Mouse (Mus musculus) liver, adult 2 months (tissue): ENCODE results near the gene Foxo4. TPM values are rescaled to one million over a fixed set of nuclear protein-coding genes. Genes with fewer than 3 reads are reported as not detected.

Source experiments
- DNase-seq: peaks from one replicate; pipeline ENCODE4 v3.0.0-alpha.2; 2011; ENCODE audit warnings: low read depth, low spot score; ENCODE audit errors: extremely low read depth
- H3K27ac ChIP-seq: fragments of 200-500 bp; replicated peaks from 2 replicates; pipeline ENCODE4 v1.5.1; 2012; ENCODE audit warnings: low read depth, mild to moderate bottlenecking, control low read depth, inconsistent platforms, low read length; ENCODE audit not compliant: insufficient read depth
- H3K27me3 ChIP-seq: fragments of 200-500 bp; 2 replicates; pipeline ENCODE4 v1.6.1; 2012; ENCODE audit warnings: mild to moderate bottlenecking, moderate library complexity, low read length, inconsistent platforms; ENCODE audit not compliant: control insufficient read depth, insufficient read depth
- H3K36me3 ChIP-seq: fragments of 200-500 bp; 2 replicates; pipeline ENCODE4 v1.6.1; 2012; ENCODE audit warnings: low read length, inconsistent platforms; ENCODE audit not compliant: control insufficient read depth, insufficient read depth
- H3K4me1 ChIP-seq: fragments of 200-500 bp; 2 replicates; pipeline ENCODE4 v1.6.1; 2011; ENCODE audit warnings: low read length; ENCODE audit not compliant: control insufficient read depth, insufficient read depth
- H3K4me3 ChIP-seq: fragments of 200-500 bp; 2 replicates; pipeline ENCODE4 v1.5.1; 2011; ENCODE audit warnings: low read depth, mild to moderate bottlenecking, control low read depth, low read length, moderate library complexity; ENCODE audit not compliant: insufficient read depth
- H3K79me2 ChIP-seq: fragments of 200-500 bp; 2 replicates; pipeline ENCODE4 v1.6.1; 2012; ENCODE audit warnings: inconsistent platforms, mild to moderate bottlenecking, low read length, moderate library complexity; ENCODE audit not compliant: control insufficient read depth, insufficient read depth
- H3K9ac ChIP-seq: fragments of 200-500 bp; 2 replicates; pipeline ENCODE4 v1.6.1; 2012; ENCODE audit warnings: low read depth, mild to moderate bottlenecking, control low read depth, inconsistent platforms, low read length
- CTCF ChIP-seq: fragments of 200-500 bp; IDR thresholded peaks from 2 replicates; pipeline ENCODE4 v1.5.1; 2011; ENCODE audit warnings: low read depth, low read length, control low read depth
- POLR2A ChIP-seq: fragments of 200-500 bp; IDR thresholded peaks from 2 replicates; pipeline ENCODE4 v1.6.1; 2011; ENCODE audit warnings: low read length, control low read depth; ENCODE audit not compliant: insufficient read depth; ENCODE audit errors: extremely low read depth
- WGBS: fragments of 180-500 bp; shearing (Covaris S2); methylation state at CpG from one replicate; pipeline ENCODE4 v1.1.7; 2018; 5-methylcytosine and 5-hydroxymethylcytosine counted together
- polyA plus RNA-seq: library from polyadenylated mRNA; depleted of rRNA; stranded (reverse); fragments of >200 nt; gene quantifications from 2 replicates; pipeline ENCODE4 v1.2.3, GENCODE M21; 2012; rRNA removed
- total RNA-seq: library from RNA; depleted of rRNA; stranded (reverse); fragments of >200 nt; gene quantifications from 2 replicates; pipeline ENCODE4 v1.2.3, GENCODE M21; 2014; rRNA removed

The Foxo4 gene
- total and polyA plus RNA-seq, 2 experiments = 12.9 to 26.5 TPM

- Histone ChIP-seq H3K27ac (no peak overlapping the region), H3K27me3 (0 out of 2 replicates have a peak, but pooled peaks cover 3% of the 10 kb centered on the region), H3K4me3 (no peak overlapping the region), H3K9ac (no peak overlapping the region), H3K4me1 (no peaks in the 10 kb centered on the region; the same call in 1 of the 2 replicates), H3K36me3 (peaks cover 2% of the 10 kb centered on the region; the same call in 1 of the 2 replicates), H3K79me2 (no peaks in the 10 kb centered on the region)
- DNase-seq = no peak
- no peak for TF ChIP-seq CTCF
- TF ChIP-seq POLR2A = no peak
- 14% methylated on average over 9 of the region's 13 CpGs for WGBS
Measured at GRCm38 (mm10) chrX:101299473-101300426, 45.4 kb downstream of the Foxo4 start.

- 48% methylated on average over 13 of the region's 13 CpGs for WGBS
- Histone ChIP-seq H3K36me3 (peaks cover 2% of the 10 kb centered on the region; the same call in 1 of the 2 replicates), H3K79me2 (no peaks in the 10 kb centered on the region), H3K27me3 (0 out of 2 replicates have a peak, but pooled peaks cover 3% of the 10 kb centered on the region), H3K4me3 (no peak overlapping the region), H3K9ac (no peak overlapping the region), H3K4me1 (no peaks in the 10 kb centered on the region; the same call in 1 of the 2 replicates), H3K27ac (no peak overlapping the region)
- TF ChIP-seq POLR2A (no peak), CTCF (no peak)
- DNase-seq = no peak
Measured at GRCm38 (mm10) chrX:101300427-101301030, 46.2 kb downstream of the Foxo4 start.

- Histone ChIP-seq H3K27me3 (0 out of 2 replicates have a peak, but pooled peaks cover 3% of the 10 kb centered on the region), H3K4me1 (no peaks in the 10 kb centered on the region; the same call in 1 of the 2 replicates), H3K4me3 (no peak overlapping the region), H3K9ac (no peak overlapping the region), H3K79me2 (no peaks in the 10 kb centered on the region), H3K27ac (no peak overlapping the region), H3K36me3 (no peaks in the 10 kb centered on the region)
- 88% methylated on average over 8 of the region's 9 CpGs for WGBS
- DNase-seq = no peak
- TF ChIP-seq CTCF (no peak), POLR2A (no peak)
Measured at GRCm38 (mm10) chrX:101301654-101302053, 47.3 kb downstream of the Foxo4 start.

GRCm38 (mm10) chrX:101304646-101305045 is 50.3 kb downstream of the Foxo4 start:
- no peak overlapping the region for H3K9ac ChIP-seq
- no peaks in the 10 kb centered on the region for H3K36me3 ChIP-seq
- no peaks in the 10 kb centered on the region for H3K79me2 ChIP-seq
- H3K4me3 ChIP-seq = no peak overlapping the region
- H3K4me1 ChIP-seq = no peaks in the 10 kb centered on the region
- DNase-seq = no peak
- 79% methylated on average over 2 of the region's 2 CpGs for WGBS
- no peaks in the 10 kb centered on the region for H3K27me3 ChIP-seq
- TF ChIP-seq POLR2A (no peak), CTCF (no peak)
- no peak overlapping the region for H3K27ac ChIP-seq

GRCm38 (mm10) chrX:101309299-101309698 is 55.0 kb downstream of the Foxo4 start:
- no peak overlapping the region for H3K4me3 ChIP-seq
- no peak overlapping the region for H3K27ac ChIP-seq
- DNase-seq = no peak
- 92% methylated on average over 5 of the region's 5 CpGs for WGBS
- H3K36me3 ChIP-seq = no peaks in the 10 kb centered on the region
- H3K9ac ChIP-seq = no peak overlapping the region
- no peaks in the 10 kb centered on the region for H3K79me2 ChIP-seq
- no peak for TF ChIP-seq POLR2A
- no peak for TF ChIP-seq CTCF
- H3K4me1 ChIP-seq = no peaks in the 10 kb centered on the region
- no peaks in the 10 kb centered on the region for H3K27me3 ChIP-seq

Other genes starting within 250 kb of the Foxo4 start
- 0.09 TPM in 1 of 2 replicates, not detected in the other for gene Tex11, start 194.9 kb upstream of the Foxo4 start, total RNA-seq
- gene Tex11, start 194.9 kb upstream of the Foxo4 start, polyA plus RNA-seq = not detected in 2 replicates
- gene Slc7a3, start 168.5 kb upstream of the Foxo4 start, total RNA-seq = 0.07 TPM in 1 of 2 replicates, not detected in the other
- 0.04 TPM in 1 of 2 replicates, not detected in the other for gene Slc7a3, start 168.5 kb upstream of the Foxo4 start, polyA plus RNA-seq
- 9.0 and 14.8 TPM in 2 replicates for gene Snx12, start 32.0 kb upstream of the Foxo4 start, total RNA-seq
- gene Snx12, start 32.0 kb upstream of the Foxo4 start, polyA plus RNA-seq = 9.1 and 10.7 TPM in 2 replicates
- gene Gm614, start 9.5 kb downstream of the Foxo4 start, total RNA-seq = not detected in 2 replicates
- gene Gm614, start 9.5 kb downstream of the Foxo4 start, polyA plus RNA-seq = not detected in 2 replicates
- gene Il2rg, start 13.7 kb downstream of the Foxo4 start, total RNA-seq = 2.4 and 3.8 TPM in 2 replicates
- 1.1 and 4.3 TPM in 2 replicates for gene Il2rg, start 13.7 kb downstream of the Foxo4 start, polyA plus RNA-seq
- gene Gm20489, start 14.5 kb downstream of the Foxo4 start, total RNA-seq = not detected in 2 replicates
- gene Gm20489, start 14.5 kb downstream of the Foxo4 start, polyA plus RNA-seq = not detected in 2 replicates
- gene Med12, start 19.5 kb downstream of the Foxo4 start, total RNA-seq = 8.1 and 13.8 TPM in 2 replicates
- 33.7 and 59.4 TPM in 2 replicates for gene Med12, start 19.5 kb downstream of the Foxo4 start, polyA plus RNA-seq
- gene Nlgn3, start 44.6 kb downstream of the Foxo4 start, total RNA-seq = under 0.01 and 0.07 TPM in 2 replicates
- gene Nlgn3, start 44.6 kb downstream of the Foxo4 start, polyA plus RNA-seq = 0.01 TPM in 1 of 2 replicates, not detected in the other
- gene Gjb1, start 121.8 kb downstream of the Foxo4 start, total RNA-seq = 656 and 716 TPM in 2 replicates
- 1,676 and 1,804 TPM in 2 replicates for gene Gjb1, start 121.8 kb downstream of the Foxo4 start, polyA plus RNA-seq
- 6.8 and 8.5 TPM in 2 replicates for gene Zmym3, start 166.3 kb downstream of the Foxo4 start, total RNA-seq
- gene Zmym3, start 166.3 kb downstream of the Foxo4 start, polyA plus RNA-seq = 7.0 and 9.1 TPM in 2 replicates
- 76.9 and 83.3 TPM in 2 replicates for gene Nono, start 174.8 kb downstream of the Foxo4 start, total RNA-seq
- gene Nono, start 174.8 kb downstream of the Foxo4 start, polyA plus RNA-seq = 36.5 and 38.4 TPM in 2 replicates
- 0.40 and 1.2 TPM in 2 replicates for gene Itgb1bp2, start 194.6 kb downstream of the Foxo4 start, total RNA-seq
- 0.10 and 0.28 TPM in 2 replicates for gene Itgb1bp2, start 194.6 kb downstream of the Foxo4 start, polyA plus RNA-seq